15 mouse cellular contexts compared by ENCODE assay signal in genomic region chr16:9016040-9016761, GRCm38 (mm10).
A peak's percentile ranks its signal among the peaks of the same experiment; 100 is the strongest.
DNase-seq lines count a peak whose midpoint lies in the region; ATAC-seq lines count a peak whose summit lies in the region.
"Had no signal": no experiment of that assay in that cellular context is flagged by ENCODE, and none has a peak within 500 bp of the region (broad histone marks: within the 10 kb centered on the region; RNA-seq: fewer than 3 reads in every experiment).

No protein-coding gene starts in this region.

- H3K36me3 ChIP-seq in heart, embryonic 14.5 days (ENCODE audit: control insufficient read depth, insufficient read depth, low read length), result no peaks in the 10 kb centered on the region
- H3K36me3 ChIP-seq: forebrain, embryonic 15.5 days; kidney, embryonic 15.5 days had no signal

- H3K27ac ChIP-seq in heart, embryonic 14.5 days (replicated peaks in 1 of 2; ENCODE audit: control insufficient read depth in 1 of 2, insufficient read depth in 1 of 2, low read depth in 2 of 2, low read length in 2 of 2), result no peak overlapping the region
- H3K27ac ChIP-seq: forebrain, embryonic 15.5 days; kidney, embryonic 15.5 days had no signal

- H3K4me3 ChIP-seq in heart, embryonic 14.5 days (ENCODE audit: control insufficient read depth in 1 of 2, insufficient read depth in 1 of 2, low read depth in 1 of 2, low read length in 2 of 2), result peak overlapping the region in 1 of 2 experiments; percentile 15; a peak in 1 of 4 replicates
- H3K4me3 ChIP-seq: forebrain, embryonic 15.5 days; kidney, embryonic 15.5 days had no signal

- no peak overlapping the region for H3K9ac ChIP-seq in heart, embryonic 14.5 days (ENCODE audit: low read length)
- H3K9ac ChIP-seq: forebrain, embryonic 15.5 days; kidney, embryonic 15.5 days had no signal

- no peak for ATAC-seq in heart, embryonic 14.5 days (ENCODE audit: insufficient number of reproducible peaks, insufficient read depth, low FRiP score, low read depth)
- ATAC-seq: forebrain, embryonic 15.5 days had no signal

- peak overlapping the region; percentile 49 for H3K4me2 ChIP-seq in heart, embryonic 14.5 days (ENCODE audit: low read length)
- H3K4me2 ChIP-seq: forebrain, embryonic 15.5 days; kidney, embryonic 15.5 days had no signal

- H3K4me1 ChIP-seq in heart, embryonic 14.5 days (ENCODE audit: control insufficient read depth in 2 of 2, insufficient read depth in 2 of 2, low read length in 2 of 2), result no peaks in the 10 kb centered on the region
- H3K4me1 ChIP-seq: forebrain, embryonic 15.5 days; kidney, embryonic 15.5 days had no signal

- peak; percentile 13 to 50 for DNase-seq in adrenal gland, adult (ENCODE audit: inconsistent age in 2 of 2, low spot score in 1 of 2)
- no peak for DNase-seq in adrenal gland, adult 18-20 months (ENCODE audit: low spot score in 2 of 2)
- no peak for DNase-seq in heart, postnatal 25 days (ENCODE audit: low spot score)
- DNase-seq in 3134 (ENCODE audit: extremely low read depth, insufficient read length, low spot score) (peak; percentile 17), ZHBTc4 (ENCODE audit: low read depth, low spot score) (peak; percentile 68)
- DNase-seq in layer of hippocampus, postnatal 10 days (ENCODE audit: low spot score in 2 of 2), result no peak
- no peak for DNase-seq in frontal cortex, postnatal 36 days (ENCODE audit: low spot score in 2 of 2)
- DNase-seq: cerebellum, adult 11 months; gastrocnemius, postnatal 10 days; midbrain, embryonic 14.5 days; right cerebral cortex, postnatal 25 days; thymus, adult 2 months had no signal

- peaks cover under 1% of the 10 kb centered on the region; the same call in 1 of the 2 replicates for H3K27me3 ChIP-seq in heart, embryonic 14.5 days (ENCODE audit: control insufficient read depth, insufficient read depth, low read length)
- H3K27me3 ChIP-seq: forebrain, embryonic 15.5 days; kidney, embryonic 15.5 days had no signal

- intact Hi-C loops in heart, postnatal 25 days (cut with DNase I), result no loop called here

- 58% methylated on average over 13 of the region's 13 CpGs for WGBS in heart, embryonic 14.5 days

- no peaks in the 10 kb centered on the region for H3K9me3 ChIP-seq in heart, embryonic 14.5 days (ENCODE audit: control insufficient read depth, low read length)
- H3K9me3 ChIP-seq: forebrain, embryonic 15.5 days; kidney, embryonic 15.5 days had no signal

Comparison
In these comparisons a context has a peak if more than half of its experiments do, and no peak if none do; other contexts are left out.
1. DNase-seq: peak in adrenal gland, adult (2 of 2), 3134 (single experiment) and ZHBTc4 (single experiment); none in adrenal gland, adult 18-20 months (0 of 2), heart, postnatal 25 days (single experiment), layer of hippocampus, postnatal 10 days (0 of 2) and frontal cortex, postnatal 36 days (0 of 2).